In the genomic region with DNA sequence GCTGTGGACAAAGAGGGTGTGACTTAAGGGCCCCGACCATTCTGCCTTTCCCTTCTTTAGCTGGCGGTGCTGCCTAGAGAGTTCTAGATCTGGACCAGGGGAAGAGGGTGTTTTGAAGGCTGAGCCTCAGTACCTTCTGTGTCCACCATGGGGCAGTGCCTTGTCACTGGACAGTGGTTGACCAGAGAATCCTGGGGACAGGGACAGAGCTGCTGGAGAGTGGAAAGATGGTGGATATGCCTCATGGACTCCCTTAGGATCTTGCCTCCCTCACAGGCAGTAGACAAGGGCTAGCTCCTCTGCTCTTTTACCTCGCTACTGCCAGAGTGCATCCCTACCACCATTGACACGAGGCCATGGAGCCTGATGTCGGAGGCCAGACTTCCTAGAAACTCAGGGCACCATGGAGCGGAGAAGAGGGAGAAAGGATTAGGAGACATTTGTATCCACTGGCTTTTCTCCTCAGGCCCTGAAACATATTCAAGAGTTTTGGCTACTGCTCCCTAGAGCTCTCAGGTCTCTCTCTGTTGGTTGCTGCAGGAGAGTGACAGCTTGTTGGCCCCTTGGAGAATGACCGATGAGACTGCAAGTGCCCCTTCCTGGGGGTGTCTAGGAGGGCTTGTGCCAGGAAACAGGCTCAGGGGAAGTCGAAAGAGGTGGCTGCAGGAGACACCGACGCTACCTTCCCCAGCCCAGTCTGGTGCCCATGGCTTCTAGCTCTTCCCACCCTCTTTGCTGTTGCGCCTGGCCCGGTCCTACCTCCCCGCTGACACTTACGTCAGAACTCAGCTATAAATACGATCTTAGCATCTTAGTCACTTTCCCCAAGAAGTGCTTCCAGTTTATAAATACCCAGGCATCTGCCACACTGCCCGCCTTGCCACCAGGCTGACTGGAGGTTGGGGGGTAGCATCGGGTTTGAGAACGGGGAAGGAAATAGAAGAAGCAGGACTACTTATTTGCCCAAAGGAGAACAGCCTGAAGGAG, we compare ENCODE assay signal across 10 mouse cellular contexts. TPM values are rescaled to one million over a fixed set of nuclear protein-coding genes. Genes with fewer than 3 reads are reported as not detected.
DNase-seq lines count a peak whose midpoint lies in the region; ATAC-seq and TF ChIP-seq lines count a peak whose summit lies in the region.
"Had no signal": no experiment of that assay in that cellular context is flagged by ENCODE, and none has a peak within 500 bp of the region (broad histone marks: within the 10 kb centered on the region; RNA-seq: fewer than 3 reads in every experiment).

A gene (minus strand): TSS at position 503 of the 987 bp plus-strand sequence.

- no peak within 1 kb of the TSS for H3K4me3 ChIP-seq in cerebellum, adult 2 months (replicated peaks; ENCODE audit: insufficient read depth, low read depth, low read length)
- H3K4me3 ChIP-seq in megakaryocyte, embryonic 14.5 days (replicated peaks) = peak within 1 kb of the TSS; percentile 82
- no peak within 1 kb of the TSS for H3K4me3 ChIP-seq in forebrain, embryonic 11.5 days (ENCODE audit: low read depth, low read length)
- H3K4me3 ChIP-seq in forebrain, embryonic 13.5 days = no peak within 1 kb of the TSS
- H3K4me3 ChIP-seq: embryonic facial prominence, embryonic 15.5 days had no signal

- TF ChIP-seq CTCF in cerebellum, adult 2 months (IDR thresholded peaks at IDR 0.05; ENCODE audit: borderline replicate concordance, insufficient read depth, low read depth, low read length) = peak; percentile 55

- WGBS in cerebellum, adult 2 months = 52% methylated on average over 18 of the region's 18 CpGs
- 85% methylated on average over 18 of the region's 18 CpGs for WGBS in forebrain, embryonic 11.5 days
- WGBS in forebrain, embryonic 13.5 days = 88% methylated on average over 18 of the region's 18 CpGs

- H3K27ac ChIP-seq in cerebellum, adult 2 months (ENCODE audit: insufficient read depth, low read length) = peak within 1 kb of the TSS; percentile 45
- no peak within 1 kb of the TSS for H3K27ac ChIP-seq in forebrain, embryonic 11.5 days (ENCODE audit: low read depth, low read length)
- H3K27ac ChIP-seq in forebrain, embryonic 13.5 days = no peak within 1 kb of the TSS
- H3K27ac ChIP-seq: embryonic facial prominence, embryonic 15.5 days had no signal

- no peaks in the 10 kb centered on the region for H3K27me3 ChIP-seq in cerebellum, adult 2 months (ENCODE audit: control insufficient read depth, insufficient read depth, low read length)
- H3K27me3 ChIP-seq in megakaryocyte, embryonic 14.5 days (replicated peaks) = peaks cover 67% of the 10 kb centered on the region
- no peaks in the 10 kb centered on the region for H3K27me3 ChIP-seq in forebrain, embryonic 11.5 days (ENCODE audit: control insufficient read depth, insufficient read depth, low read length)
- 0 out of 2 replicates have a peak, but pooled peaks cover 15% of the 10 kb centered on the region for H3K27me3 ChIP-seq in forebrain, embryonic 13.5 days
- H3K27me3 ChIP-seq: embryonic facial prominence, embryonic 15.5 days had no signal

- no peak; the same call in 1 of the 2 replicates for ATAC-seq in megakaryocyte, adult 5-6 weeks (ENCODE audit: poor library complexity, severe bottlenecking)
- ATAC-seq in forebrain, embryonic 11.5 days (replicated peaks; ENCODE audit: low FRiP score) = no peak
- ATAC-seq in forebrain, embryonic 13.5 days = no peak

- peaks cover 12% of the 10 kb centered on the region for H3K4me1 ChIP-seq in cerebellum, adult 2 months (ENCODE audit: control insufficient read depth, insufficient read depth, low read length)
- H3K4me1 ChIP-seq in megakaryocyte, embryonic 14.5 days = peaks cover 32% of the 10 kb centered on the region
- peaks cover 2% of the 10 kb centered on the region; the same call in 1 of the 2 replicates for H3K4me1 ChIP-seq in forebrain, embryonic 11.5 days (replicated peaks; ENCODE audit: control insufficient read depth, insufficient read depth, low read length)
- H3K4me1 ChIP-seq in forebrain, embryonic 13.5 days = 0 out of 2 replicates have a peak, but pooled peaks cover 5% of the 10 kb centered on the region
- H3K4me1 ChIP-seq: embryonic facial prominence, embryonic 15.5 days had no signal

- intact Hi-C loops in heart, postnatal 10 days (cut with DNase I) = loop anchor here (5.0 kb wide), 1 partner anchor 83 kb away; no protein-coding TSS in a partner anchor

- no peaks in the 10 kb centered on the region for H3K36me3 ChIP-seq in megakaryocyte, embryonic 14.5 days (replicated peaks; ENCODE audit: low read length)
- no peaks in the 10 kb centered on the region for H3K36me3 ChIP-seq in forebrain, embryonic 11.5 days (ENCODE audit: control insufficient read depth, insufficient read depth, low read length)
- H3K36me3 ChIP-seq in forebrain, embryonic 13.5 days (ENCODE audit: poor library complexity, severe bottlenecking) = no peaks in the 10 kb centered on the region
- H3K36me3 ChIP-seq: embryonic facial prominence, embryonic 15.5 days had no signal

- no peak within 1 kb of the TSS for H3K4me2 ChIP-seq in forebrain, embryonic 11.5 days (ENCODE audit: low read depth, low read length, severe bottlenecking)
- H3K4me2 ChIP-seq in forebrain, embryonic 13.5 days = no peak within 1 kb of the TSS
- H3K4me2 ChIP-seq: embryonic facial prominence, embryonic 15.5 days had no signal

- DNase-seq in cerebellum, adult 2 months = peak; percentile 79 to 87
- DNase-seq in cerebellum, postnatal 4 days (ENCODE audit: low spot score in 2 of 2) = no peak
- peak; percentile 57 to 61 for DNase-seq in heart, postnatal 10 days
- peak; percentile 81 to 90 for DNase-seq in right cerebral cortex, postnatal 10 days (ENCODE audit: low spot score in 2 of 2)
- DNase-seq in forebrain, embryonic 11.5 days (ENCODE audit: low spot score) = no peak

- TF ChIP-seq POLR2A in cerebellum, adult 2 months (IDR thresholded peaks at IDR 0.05; ENCODE audit: borderline replicate concordance, insufficient read depth, low read length) = 0 out of 2 replicates have a peak, but pooled peaks have one; percentile 8

- no peak within 1 kb of the TSS for H3K9ac ChIP-seq in forebrain, embryonic 11.5 days (ENCODE audit: low read length)
- no peak within 1 kb of the TSS for H3K9ac ChIP-seq in forebrain, embryonic 13.5 days
- H3K9ac ChIP-seq: embryonic facial prominence, embryonic 15.5 days had no signal

- no peaks in the 10 kb centered on the region for H3K9me3 ChIP-seq in megakaryocyte, embryonic 14.5 days
- H3K9me3 ChIP-seq in forebrain, embryonic 11.5 days (ENCODE audit: control insufficient read depth, low read length) = no peaks in the 10 kb centered on the region
- H3K9me3 ChIP-seq in forebrain, embryonic 13.5 days (replicated peaks) = no peaks in the 10 kb centered on the region
- H3K9me3 ChIP-seq: embryonic facial prominence, embryonic 15.5 days had no signal

RNA-seq across cellular contexts. Expression of the gene that starts here (rescaled TPM):
- polyA plus RNA-seq in cerebellum, adult 2 months (2012; rRNA removed) = 0.03 TPM in 1 of 2 replicates, not detected in the other
- polyA plus RNA-seq in megakaryocyte, embryonic 14.5 days (2012; ENCODE audit: insufficient read depth, low replicate concordance) = not detected in 2 replicates
- not detected in 2 replicates for total RNA-seq in megakaryocyte, adult 5-6 weeks (2015)
- 0.04 TPM in 1 of 2 replicates, not detected in the other for total RNA-seq in megakaryocyte, adult 5-6 weeks (2017)
- not detected for total RNA-seq in heart, postnatal 10 days (2021)
- polyA plus RNA-seq in forebrain, embryonic 11.5 days (2014; fragmentation: Nextera tagmentation; extraction: Ambion mirVana) = 0.05 and 0.07 TPM in 2 replicates
- 0.03 and 0.06 TPM in 2 replicates for polyA plus RNA-seq in forebrain, embryonic 13.5 days (2015; fragmentation: Nextera tagmentation; extraction: Ambion mirVana)
- polyA plus RNA-seq: lung, embryonic 16.5 days had no signal

Comparison
In these comparisons a context has a peak if more than half of its experiments do, and no peak if none do; other contexts are left out.
1. Peak in DNase-seq and H3K27ac ChIP-seq in cerebellum, adult 2 months; RNA of the gene not detected or under 1 TPM.
2. Peak in DNase-seq in heart, postnatal 10 days; RNA of the gene not detected or under 1 TPM.
3. DNase-seq: peak in right cerebral cortex, postnatal 10 days (2 of 2); none in cerebellum, postnatal 4 days (0 of 2) and forebrain, embryonic 11.5 days (single experiment).